ENCODE assay signal across 17 mouse cellular contexts in genomic region chr2:59532999-59533398, GRCm38 (mm10). TPM values are rescaled to one million over a fixed set of nuclear protein-coding genes. Genes with fewer than 3 reads are reported as not detected.
"Had no signal": no experiment of that assay in that cellular context is flagged by ENCODE, and none has a peak within 500 bp of the region (broad histone marks: within the 10 kb centered on the region; RNA-seq: fewer than 3 reads in every experiment).

No protein-coding gene starts in this region.

- H3K4me3 ChIP-seq: neural tube, embryonic 13.5 days; neural tube, embryonic 15.5 days; stomach, embryonic 15.5 days had no signal

- H3K9me3 ChIP-seq: neural tube, embryonic 13.5 days; neural tube, embryonic 15.5 days; stomach, embryonic 15.5 days had no signal

- H3K4me2 ChIP-seq: neural tube, embryonic 13.5 days; neural tube, embryonic 15.5 days; stomach, embryonic 15.5 days had no signal

- DNase-seq: retina, postnatal 1 day; right cerebral cortex, postnatal 14 days; right cerebral cortex, postnatal 25 days; right cerebral cortex, postnatal 4 days; spleen, adult 18-20 months; thymus, adult 18-20 months; thymus, adult 2 months; thymus, postnatal 14 days; thymus, postnatal 25 days; thymus, postnatal 36 days; thymus, postnatal 4 days had no signal

- H3K27ac ChIP-seq: neural tube, embryonic 13.5 days; neural tube, embryonic 15.5 days; stomach, embryonic 15.5 days; stomach, postnatal 0 days had no signal

- H3K9ac ChIP-seq: neural tube, embryonic 13.5 days; neural tube, embryonic 15.5 days; stomach, embryonic 15.5 days had no signal

- H3K27me3 ChIP-seq: neural tube, embryonic 13.5 days; neural tube, embryonic 15.5 days; stomach, embryonic 15.5 days had no signal

- H3K36me3 ChIP-seq: neural tube, embryonic 13.5 days; neural tube, embryonic 15.5 days; stomach, embryonic 15.5 days had no signal

RNA-seq across cellular contexts. Expression of gene Dapl1, which starts 48.5 kb away (rescaled TPM):
- polyA plus RNA-seq: neural tube, embryonic 13.5 days; neural tube, embryonic 14.5 days; small intestine, adult 2 months had no signal
